Mouse (Mus musculus) CD4-positive, CD25-positive, alpha-beta regulatory T cell, adult 2 months (primary cell): Measurements from ENCODE around the gene Gm28729.

Experiments used
- DNase-seq: peaks from one replicate; pipeline ENCODE4 v3.0.0-alpha.2; 2012; ENCODE audit warnings: low read depth, low spot score

Gene Gm28729

DNA sequence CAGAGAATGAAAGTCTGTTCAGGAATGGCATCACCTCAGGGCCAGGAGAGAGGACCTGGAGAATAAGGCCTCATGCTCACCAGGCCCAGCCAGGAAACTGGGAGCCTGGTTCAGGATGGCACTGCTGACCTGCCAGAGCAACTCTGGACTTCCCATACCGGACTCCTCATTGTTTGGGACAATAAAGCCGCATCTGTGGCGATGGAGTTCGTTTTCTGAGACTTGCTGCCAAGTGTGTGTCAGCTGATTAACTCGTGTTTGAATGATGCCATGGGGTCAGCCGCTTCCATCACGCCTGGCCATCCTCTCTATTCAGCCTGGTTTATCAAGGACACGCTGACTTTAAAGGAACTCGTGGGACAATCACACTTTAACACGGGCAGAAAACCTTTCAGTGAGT lies 61.4 kb downstream of the Gm28729 start:
- DNase-seq, result no peak

DNA sequence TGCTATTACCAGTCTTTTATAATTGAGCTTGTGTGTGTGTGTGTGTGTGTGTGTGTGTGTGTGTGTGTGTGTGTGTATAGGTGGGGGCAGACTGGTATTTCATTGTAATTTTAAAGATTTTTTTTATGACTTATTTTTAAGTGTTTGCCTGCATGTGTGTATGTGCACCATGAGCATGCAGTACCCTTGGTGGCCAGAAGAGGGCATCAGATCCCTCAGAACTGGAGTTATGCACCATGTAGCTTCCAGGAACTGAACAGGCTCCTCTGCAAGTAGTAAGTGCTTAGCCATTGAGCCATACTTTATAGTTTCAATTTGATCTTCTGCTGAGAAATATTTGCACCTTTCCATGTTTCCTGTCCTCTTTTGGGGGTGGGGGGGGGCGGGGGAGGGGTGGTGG lies 63.5 kb downstream of the Gm28729 start:
- peak; percentile 49 for DNase-seq

DNA sequence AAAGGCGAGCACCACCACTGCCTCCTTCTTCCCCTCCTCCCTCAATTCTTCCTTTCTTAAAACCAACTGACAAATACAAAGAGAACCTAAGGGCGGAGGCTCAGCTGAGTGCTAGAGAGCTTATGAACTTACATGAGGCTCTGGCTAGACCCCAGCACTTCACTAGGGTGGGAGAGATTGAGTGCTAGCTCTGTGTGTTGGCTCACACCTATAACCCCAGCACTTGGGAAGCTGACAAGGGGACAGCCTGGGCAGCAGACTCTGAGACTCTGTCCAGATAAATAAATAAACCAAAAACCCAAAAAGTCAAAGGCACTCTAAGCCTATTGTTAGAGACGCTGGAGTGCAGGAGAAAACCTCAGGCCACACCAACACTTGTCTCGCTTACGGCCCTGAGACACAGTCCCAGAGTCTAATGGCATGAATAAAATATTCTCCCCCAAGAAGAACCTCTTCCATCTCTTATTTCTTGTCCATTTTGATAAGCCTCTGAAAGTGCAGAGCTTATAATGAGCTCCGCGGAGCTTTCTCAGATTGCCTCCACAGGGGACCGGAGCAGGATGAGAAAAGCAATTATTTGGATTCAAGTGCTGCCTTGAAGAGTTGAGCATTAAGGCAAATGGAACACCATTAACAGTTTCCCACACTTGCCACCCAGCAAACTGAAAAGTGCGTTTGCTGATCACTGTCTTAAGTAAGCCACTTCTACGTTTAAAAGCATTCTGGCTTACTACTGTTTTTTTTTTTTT lies 64.8 kb downstream of the Gm28729 start:
- no peak for DNase-seq

DNA sequence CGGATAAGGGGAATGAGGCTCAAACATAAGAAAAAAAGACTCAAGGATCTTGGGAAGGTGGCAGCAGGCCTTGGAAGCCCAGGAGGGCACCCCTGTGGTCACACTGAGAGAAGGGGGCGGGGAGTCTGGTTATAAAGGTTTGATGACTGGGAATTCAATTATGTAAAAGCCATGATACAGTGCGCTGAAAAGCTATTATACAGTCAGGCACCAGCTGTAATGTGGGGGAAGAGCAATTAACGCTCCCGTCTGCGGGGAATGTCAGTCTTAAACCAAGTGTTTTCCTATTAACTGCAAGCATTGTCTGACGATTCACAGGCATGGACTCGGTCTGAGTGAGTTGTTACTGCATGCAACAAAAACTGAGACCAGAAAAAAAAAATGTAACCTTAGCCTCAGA lies 69.4 kb downstream of the Gm28729 start:
- DNase-seq, result no peak

DNA sequence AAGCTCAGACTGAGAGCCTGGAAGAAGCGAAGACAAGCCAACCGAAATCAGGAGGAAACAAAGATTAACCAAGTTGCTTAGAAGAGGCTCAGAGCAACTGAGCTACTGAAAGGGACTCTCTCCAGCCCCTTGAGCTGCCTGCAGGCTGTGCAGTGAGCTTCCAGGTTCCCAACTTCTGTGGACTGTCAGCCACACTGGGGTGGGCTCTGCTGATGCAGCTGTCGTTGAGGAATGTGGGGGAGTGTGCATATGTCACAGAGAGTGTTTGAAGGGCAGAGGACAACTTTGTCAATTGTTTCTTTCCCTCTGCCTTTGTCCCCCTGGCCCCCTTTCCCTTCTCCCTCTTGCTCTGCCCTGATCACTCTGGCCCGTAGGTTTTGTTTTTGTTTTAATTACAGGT lies 72.1 kb downstream of the Gm28729 start:
- no peak for DNase-seq

DNA sequence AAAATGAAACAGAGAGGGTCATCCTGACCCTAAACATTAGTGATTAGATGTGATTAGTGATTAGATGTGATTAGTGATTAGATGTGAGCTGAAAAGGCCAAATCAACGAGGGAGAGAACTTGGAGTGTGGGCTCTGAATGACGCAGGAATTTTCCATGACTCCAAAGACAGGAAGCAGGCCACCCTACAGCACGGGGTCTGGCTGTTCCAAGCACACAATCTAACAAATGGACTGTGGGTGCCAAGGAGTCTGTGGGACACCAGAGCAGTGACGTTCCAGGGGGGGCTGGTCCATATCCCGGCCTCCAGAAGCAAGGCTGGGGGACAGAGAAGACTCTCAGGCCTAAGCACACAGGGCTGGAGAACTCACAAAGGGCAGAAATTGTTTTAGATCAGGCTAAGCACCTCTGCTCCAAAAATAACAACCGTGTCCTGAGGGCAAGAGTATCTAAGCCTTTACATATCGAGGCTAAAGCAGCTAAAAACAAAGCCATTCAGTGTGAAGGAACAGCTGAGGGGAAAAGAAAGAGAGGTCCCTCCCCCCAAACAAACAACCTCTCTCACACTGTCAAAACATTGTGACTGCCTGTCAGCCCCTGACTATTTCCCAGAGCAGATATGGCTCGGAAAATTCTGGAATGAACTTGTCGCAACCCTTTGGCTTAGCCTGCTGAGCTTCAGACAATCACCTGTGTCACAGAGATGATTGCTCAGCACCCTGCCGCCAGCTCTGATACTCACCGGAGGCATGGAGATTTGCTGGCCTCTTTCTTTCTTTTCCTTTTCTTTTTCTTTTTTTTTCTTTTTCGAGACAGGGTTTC lies 74.0 kb downstream of the Gm28729 start:
- DNase-seq, result no peak

DNA sequence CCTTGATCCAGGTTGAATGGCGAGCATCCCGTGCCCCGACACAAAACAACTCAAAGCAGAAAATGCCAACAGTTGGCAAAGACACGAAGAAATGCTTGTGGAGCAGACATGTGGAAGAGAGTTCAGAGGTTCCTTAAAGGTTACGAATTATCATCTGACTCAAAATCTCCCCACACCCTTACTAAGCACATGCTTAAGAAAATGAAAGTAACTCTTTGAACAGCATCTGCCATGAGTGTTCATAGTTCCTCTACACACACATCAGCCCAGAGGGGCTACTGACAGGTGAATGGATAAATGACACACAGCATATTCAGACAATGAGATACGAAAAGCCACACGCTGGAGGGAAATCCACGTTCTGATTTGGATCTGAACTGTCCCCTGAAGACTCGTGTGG lies 75.5 kb downstream of the Gm28729 start:
- DNase-seq, result peak; percentile 24

DNA sequence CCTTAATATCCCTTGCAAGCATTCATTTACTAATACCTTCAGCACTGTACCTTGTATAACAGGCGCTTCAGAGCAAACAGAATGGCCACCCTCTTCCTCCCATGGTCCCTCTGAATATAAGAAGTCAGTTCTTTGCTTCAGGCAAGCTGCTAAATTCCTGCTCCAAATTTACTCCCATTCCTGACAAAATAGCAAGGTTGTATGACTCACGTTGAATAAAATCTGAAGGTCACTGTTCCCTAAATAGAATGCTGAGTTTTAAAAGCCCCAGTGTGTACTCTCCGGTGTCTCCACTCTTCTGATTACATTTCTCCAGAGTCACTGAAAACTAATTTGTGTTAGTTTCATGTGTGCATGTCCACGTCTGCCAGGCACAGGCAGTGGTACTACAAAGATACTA lies 79.7 kb downstream of the Gm28729 start:
- no peak for DNase-seq

DNA sequence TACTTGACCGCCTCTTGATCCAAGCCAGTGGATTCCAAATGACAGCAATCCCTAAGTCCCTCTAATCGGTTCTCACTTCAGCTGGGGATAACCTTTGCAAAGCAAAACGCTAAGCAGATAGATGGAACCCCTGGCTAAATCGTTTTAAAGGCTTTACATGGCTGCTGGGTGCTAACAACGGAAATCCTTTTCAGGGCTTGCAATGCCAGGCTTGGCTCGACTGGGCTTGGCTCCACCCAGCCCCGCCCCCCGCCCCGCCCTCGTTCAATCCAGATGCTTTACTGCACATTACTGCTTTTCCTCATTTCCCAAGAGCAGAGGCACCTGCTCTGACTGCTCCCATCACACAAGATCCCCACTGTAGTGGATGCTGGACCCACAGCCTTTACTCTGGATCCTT lies 83.0 kb downstream of the Gm28729 start:
- DNase-seq, result peak; percentile 59

DNA sequence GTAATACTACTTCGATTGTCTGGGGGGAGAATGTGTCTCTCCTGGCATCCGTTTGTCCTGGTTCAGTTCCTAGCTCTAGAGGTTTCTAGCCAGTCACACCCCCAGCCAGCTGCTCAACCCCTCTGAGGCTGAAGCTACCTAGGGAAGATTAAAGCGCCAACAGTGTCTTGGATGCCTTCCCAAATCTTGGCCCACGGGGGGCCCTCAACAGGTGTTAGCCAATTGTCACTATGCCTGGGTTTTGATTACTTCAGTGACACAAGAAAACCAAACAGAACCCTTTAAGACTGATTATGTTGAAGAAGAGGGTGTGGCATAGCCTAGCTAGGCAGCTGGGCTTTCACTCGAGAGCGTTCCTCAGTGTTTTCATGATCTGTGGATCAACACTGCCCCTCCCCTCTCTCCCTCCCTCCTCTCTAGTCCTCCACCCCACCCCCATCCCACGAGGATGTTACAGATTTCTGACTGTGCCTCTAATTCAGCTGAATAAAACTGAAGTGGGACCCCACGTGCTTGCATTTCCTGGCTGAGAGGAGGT lies 86.7 kb downstream of the Gm28729 start:
- DNase-seq, result peak; percentile 70

DNA sequence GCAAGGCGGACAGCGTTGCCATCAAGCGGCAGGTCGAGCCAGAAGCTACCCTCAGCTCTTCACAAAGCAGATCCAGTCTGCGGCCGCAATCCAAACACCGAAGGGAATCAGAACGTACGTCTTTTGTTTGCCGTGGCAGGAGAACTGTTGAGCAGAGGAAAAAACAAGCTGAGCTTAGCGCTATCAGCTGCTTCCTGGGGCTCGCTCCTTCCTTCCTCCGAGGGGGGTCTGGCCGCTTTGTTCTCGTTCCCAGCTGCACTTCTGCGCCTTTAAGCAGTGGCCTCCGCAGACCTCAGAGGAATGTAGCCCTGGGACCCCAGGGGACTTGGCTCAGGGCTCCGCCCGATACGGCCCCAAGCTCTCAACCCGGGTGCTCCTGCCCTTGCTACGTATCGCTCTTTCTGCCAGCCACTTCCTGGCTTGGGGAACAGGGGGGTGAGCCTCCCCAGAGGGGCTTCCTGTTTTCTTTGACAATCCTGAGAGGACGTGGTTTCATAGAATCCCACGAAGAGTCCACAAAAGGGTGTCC lies 87.2 kb downstream of the Gm28729 start:
- DNase-seq, result peak; percentile 73

DNA sequence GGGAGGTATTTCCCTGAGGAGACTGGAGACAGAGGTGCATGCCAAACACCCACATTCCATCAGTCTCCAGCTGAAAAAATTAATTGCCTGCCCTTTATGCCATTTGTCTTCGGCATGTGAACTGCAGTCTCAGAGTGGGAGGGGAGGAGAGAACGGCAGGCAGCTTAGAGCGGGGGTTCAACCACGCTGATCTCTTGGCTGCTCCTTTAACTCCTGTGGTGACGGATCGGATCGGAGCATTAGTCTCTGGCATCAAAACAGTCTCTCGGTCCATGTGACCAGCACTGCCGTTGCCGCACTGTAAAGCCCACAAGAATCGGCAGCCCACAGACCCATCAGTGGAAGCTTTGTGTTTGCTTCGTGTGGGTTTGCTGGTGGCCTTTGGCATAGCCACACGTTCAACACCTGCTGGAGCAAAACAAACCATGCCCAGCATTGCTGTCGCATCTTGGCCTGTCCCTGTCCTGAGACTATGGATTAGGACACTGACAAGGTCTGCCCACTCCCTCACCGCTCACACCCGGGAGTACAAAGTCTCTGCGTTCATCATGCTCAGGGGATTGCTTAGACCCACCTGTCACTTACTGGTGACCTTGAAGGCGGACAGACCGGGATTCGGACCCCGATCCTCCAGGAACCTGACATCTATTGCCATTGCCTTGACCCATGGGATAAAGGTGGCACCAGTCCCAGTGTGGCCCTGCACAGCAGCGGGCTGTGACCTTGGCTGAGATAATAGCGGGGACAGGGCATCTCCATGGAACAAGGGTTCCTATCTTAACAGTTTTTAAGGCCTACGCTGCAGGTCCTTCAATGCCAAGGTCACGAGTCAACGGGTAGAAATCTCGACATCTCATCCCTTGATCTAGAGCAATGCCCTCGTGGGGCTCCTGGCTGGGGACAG lies 87.9 kb downstream of the Gm28729 start:
- DNase-seq, result peak; percentile 45
